Mouse (Mus musculus) lung, embryonic 14.5 days (tissue): ENCODE data around the gene Cd6. TPM values are rescaled to one million over a fixed set of nuclear protein-coding genes. Genes with fewer than 3 reads are reported as not detected.

ENCODE experiments used
- ATAC-seq: fragments of 200-750 bp; cut with Nextera tagmentation; 2 replicates; pipeline ENCODE4 v1.8.0; 2017; ENCODE audit warnings: mild to moderate bottlenecking, moderate TSS enrichment, moderate library complexity; ENCODE audit not compliant: insufficient read depth
- DNase-seq: peaks from one replicate; pipeline ENCODE4 v3.0.0-alpha.2; 2015
- H3K27ac ChIP-seq: fragments of 300-500 bp; sonication (generic); 2 replicates; pipeline ENCODE4 v1.5.1; 2014; ENCODE audit warnings: low read depth, mild to moderate bottlenecking, moderate library complexity
- H3K27me3 ChIP-seq: fragments of 300-500 bp; sonication (generic); 2 replicates; pipeline ENCODE4 v1.6.1; 2014; ENCODE audit warnings: low read length, control low read depth; ENCODE audit not compliant: insufficient read depth
- H3K36me3 ChIP-seq: fragments of 300-500 bp; sonication (generic); 2 replicates; pipeline ENCODE4 v1.6.1; 2014; ENCODE audit warnings: control low read depth; ENCODE audit not compliant: insufficient read depth
- H3K4me1 ChIP-seq: fragments of 300-500 bp; sonication (generic); 2 replicates; pipeline ENCODE4 v1.6.1; 2014; ENCODE audit warnings: antibody characterized with exemption, control low read depth; ENCODE audit not compliant: insufficient read depth
- H3K4me2 ChIP-seq: fragments of 300-500 bp; sonication (generic); 2 replicates; pipeline ENCODE4 v1.6.1; 2014; ENCODE audit warnings: mild to moderate bottlenecking
- H3K4me3 ChIP-seq: fragments of 300-500 bp; sonication (generic); 2 replicates; pipeline ENCODE4 v1.5.1; 2014; ENCODE audit warnings: low read depth, low read length
- H3K9ac ChIP-seq: fragments of 300-500 bp; sonication (generic); 2 replicates; pipeline ENCODE4 v1.6.1; 2014
- H3K9me3 ChIP-seq: fragments of 300-500 bp; sonication (generic); 2 replicates; pipeline ENCODE4 v1.6.1; 2016; ENCODE audit warnings: low read depth, low read length, control low read depth
- CTCF ChIP-seq: IDR thresholded peaks from 2 replicates; pipeline ENCODE4 v1.5.1; 2016; ENCODE audit warnings: antibody characterized with exemption, low read depth
- WGBS: fragments of 180-500 bp; shearing (Covaris S2); extraction: QIAGEN DNeasy Blood & Tissue Kit; methylation state at CpG from one replicate; pipeline ENCODE4 v1.1.7; 2014; 5-methylcytosine and 5-hydroxymethylcytosine counted together
- polyA plus RNA-seq: library from polyadenylated mRNA; unstranded; fragments of >200 nt; fragmentation: Nextera tagmentation; extraction: Ambion mirVana; gene quantifications from 2 replicates; pipeline ENCODE4 v1.2.1, GENCODE M21; 2014

Cd6 gene
- polyA plus RNA-seq, 1 experiment from 2014 or later = 0.17 TPM

DNA sequence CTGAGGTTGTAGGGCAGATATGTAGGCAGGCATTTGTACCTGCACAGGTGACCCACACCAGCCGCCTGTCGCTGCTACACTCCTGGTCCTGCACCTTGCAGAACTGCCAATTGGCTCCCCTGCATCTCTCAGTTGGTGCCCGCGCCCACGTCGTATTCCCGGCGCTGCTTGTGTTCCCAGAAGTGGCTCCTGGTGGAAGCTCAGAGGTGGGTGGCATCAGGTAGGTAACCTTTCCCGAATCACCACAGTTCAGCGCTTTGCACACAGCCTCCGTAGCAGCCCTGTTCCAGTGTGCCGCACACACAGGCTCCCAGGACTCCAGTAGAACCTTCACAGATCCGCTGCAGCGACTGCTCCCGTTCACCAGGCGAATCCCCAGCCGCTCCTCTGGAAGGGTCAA is 30.7 kb downstream of the Cd6 start:
- WGBS = 89% methylated on average over 17 of the region's 17 CpGs
- H3K9me3 ChIP-seq = no peaks in the 10 kb centered on the region
- ATAC-seq (no peak), DNase-seq (no peak)
- no peak overlapping the region for H3K4me2 ChIP-seq
- H3K4me1 ChIP-seq = no peaks in the 10 kb centered on the region
- no peak overlapping the region for H3K27ac ChIP-seq
- H3K4me3 ChIP-seq = no peak overlapping the region
- no peak for TF ChIP-seq CTCF
- H3K9ac ChIP-seq = no peak overlapping the region
- no peaks in the 10 kb centered on the region for H3K36me3 ChIP-seq
- no peaks in the 10 kb centered on the region for H3K27me3 ChIP-seq

DNA sequence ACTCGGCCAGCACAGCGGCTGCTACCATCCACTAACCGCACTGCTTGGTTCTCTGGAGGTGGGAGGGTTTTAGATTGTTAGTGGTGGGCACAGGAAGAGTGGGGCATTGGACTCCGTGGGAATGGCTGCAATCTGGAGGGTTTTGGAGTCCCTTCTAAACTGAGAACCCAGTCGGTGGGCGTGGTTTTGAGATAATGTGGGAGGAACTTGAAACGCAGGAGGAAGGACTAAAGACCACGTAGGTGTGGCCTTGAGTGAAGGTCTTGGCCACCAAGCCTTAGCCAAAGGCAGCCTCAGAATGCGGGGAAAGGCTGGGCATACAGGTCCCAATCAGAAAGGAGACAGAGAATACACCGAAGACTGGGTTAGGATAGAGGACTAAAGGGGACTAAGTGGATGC is 31.3 kb downstream of the Cd6 start:
- Histone ChIP-seq H3K4me3 (no peak overlapping the region), H3K36me3 (no peaks in the 10 kb centered on the region), H3K4me2 (no peak overlapping the region), H3K9me3 (no peaks in the 10 kb centered on the region), H3K27me3 (no peaks in the 10 kb centered on the region), H3K27ac (no peak overlapping the region), H3K4me1 (no peaks in the 10 kb centered on the region), H3K9ac (no peak overlapping the region)
- no peak for DNase-seq
- ATAC-seq = no peak
- 61% methylated on average over 10 of the region's 10 CpGs for WGBS
- TF ChIP-seq CTCF = no peak

DNA sequence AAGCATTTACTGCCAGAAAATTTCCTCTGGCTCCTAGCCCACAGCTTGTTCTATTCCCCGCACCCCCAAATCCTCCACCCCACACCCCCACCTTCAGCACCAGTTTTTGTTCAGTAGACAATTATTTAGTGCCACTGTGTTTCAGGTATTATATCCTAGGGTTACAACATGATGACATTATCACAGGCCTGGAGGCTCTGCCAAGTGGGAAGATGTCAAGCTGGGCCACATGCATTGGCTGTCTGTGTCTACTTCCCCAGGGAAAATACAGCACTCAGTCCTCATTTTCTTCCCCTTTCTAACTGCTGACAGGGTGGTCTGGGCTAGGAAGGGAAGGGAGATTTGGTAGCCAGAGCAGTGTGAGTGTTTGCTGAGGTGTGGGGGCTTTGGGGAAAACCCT is 34.9 kb downstream of the Cd6 start:
- H3K27ac ChIP-seq = no peak overlapping the region
- DNase-seq (no peak), ATAC-seq (no peak)
- H3K4me2 ChIP-seq = no peak overlapping the region
- 68% methylated on average over 1 of the region's 1 CpGs for WGBS
- H3K27me3 ChIP-seq = no peaks in the 10 kb centered on the region
- no peaks in the 10 kb centered on the region for H3K4me1 ChIP-seq
- no peak overlapping the region for H3K9ac ChIP-seq
- no peaks in the 10 kb centered on the region for H3K9me3 ChIP-seq
- H3K4me3 ChIP-seq = no peak overlapping the region
- no peaks in the 10 kb centered on the region for H3K36me3 ChIP-seq
- TF ChIP-seq CTCF = no peak

GRCm38 (mm10) chr19:10793044-10793443 is 36.8 kb downstream of the Cd6 start:
- no peak for TF ChIP-seq CTCF
- no peak overlapping the region for H3K4me2 ChIP-seq
- WGBS = 55% methylated on average over 3 of the region's 3 CpGs
- no peaks in the 10 kb centered on the region for H3K36me3 ChIP-seq
- H3K27ac ChIP-seq = no peak overlapping the region
- H3K4me1 ChIP-seq = no peaks in the 10 kb centered on the region
- H3K9me3 ChIP-seq = no peaks in the 10 kb centered on the region
- no peak overlapping the region for H3K4me3 ChIP-seq
- ATAC-seq = no peak
- H3K9ac ChIP-seq = no peak overlapping the region
- DNase-seq = no peak
- H3K27me3 ChIP-seq = no peaks in the 10 kb centered on the region

GRCm38 (mm10) chr19:10790323-10790722 is 39.5 kb downstream of the Cd6 start:
- Histone ChIP-seq H3K9me3 (no peaks in the 10 kb centered on the region), H3K4me3 (no peak overlapping the region), H3K27ac (no peak overlapping the region), H3K4me2 (no peak overlapping the region), H3K27me3 (no peaks in the 10 kb centered on the region), H3K36me3 (no peaks in the 10 kb centered on the region), H3K4me1 (no peaks in the 10 kb centered on the region), H3K9ac (no peak overlapping the region)
- ATAC-seq (no peak), DNase-seq (no peak)
- TF ChIP-seq CTCF = no peak
- WGBS = 69% methylated on average over 9 of the region's 9 CpGs

DNA sequence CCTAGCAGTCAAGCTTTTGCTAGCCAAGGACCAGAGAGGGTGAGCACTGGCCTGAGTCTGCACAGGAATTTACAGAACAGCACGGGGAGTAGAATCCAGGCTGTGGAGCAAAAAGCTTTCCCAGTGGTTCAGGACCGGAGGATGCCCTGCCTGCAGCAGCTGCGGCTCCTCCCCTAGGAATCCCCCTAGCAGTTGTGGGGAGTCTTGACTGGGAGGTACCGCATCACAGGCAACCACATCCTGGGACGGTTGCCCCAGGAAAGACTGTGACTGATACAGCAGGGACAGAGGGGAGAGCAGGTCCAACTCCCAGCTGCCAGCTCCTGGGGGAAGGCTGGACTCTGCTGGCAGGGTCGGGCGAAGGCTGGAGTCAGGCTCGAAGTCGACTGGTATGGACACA is 41.6 kb downstream of the Cd6 start:
- TF ChIP-seq CTCF = no peak
- Histone ChIP-seq H3K27me3 (no peaks in the 10 kb centered on the region), H3K9me3 (no peaks in the 10 kb centered on the region), H3K4me1 (no peaks in the 10 kb centered on the region), H3K9ac (no peak overlapping the region), H3K27ac (no peak overlapping the region), H3K36me3 (no peaks in the 10 kb centered on the region), H3K4me2 (no peak overlapping the region), H3K4me3 (no peak overlapping the region)
- 67% methylated on average over 9 of the region's 9 CpGs for WGBS
- no peak for ATAC-seq
- DNase-seq = no peak

DNA sequence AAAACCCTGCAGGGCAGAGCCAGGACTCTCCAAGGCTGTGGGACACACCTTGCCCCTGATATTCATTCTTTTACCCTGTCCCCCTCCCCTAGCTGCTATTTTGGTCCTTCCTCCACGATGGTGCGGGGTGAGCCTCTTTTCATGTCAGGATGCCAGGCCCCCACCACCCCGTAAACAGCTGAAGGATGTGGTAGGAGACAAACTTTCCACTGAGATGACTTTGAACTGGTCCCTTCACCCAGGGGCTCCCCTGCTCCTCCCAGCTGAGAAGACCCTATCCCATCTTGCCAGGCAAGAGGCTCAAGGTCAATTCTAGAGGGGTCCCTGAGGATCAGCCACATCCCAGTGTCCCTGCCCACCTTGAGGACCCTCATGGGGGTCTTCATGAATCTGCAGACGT is 42.5 kb downstream of the Cd6 start:
- H3K9me3 ChIP-seq = no peaks in the 10 kb centered on the region
- H3K36me3 ChIP-seq = no peaks in the 10 kb centered on the region
- DNase-seq (no peak), ATAC-seq (no peak)
- no peak overlapping the region for H3K9ac ChIP-seq
- H3K4me2 ChIP-seq = no peak overlapping the region
- no peaks in the 10 kb centered on the region for H3K4me1 ChIP-seq
- H3K27me3 ChIP-seq = no peaks in the 10 kb centered on the region
- 70% methylated on average over 4 of the region's 4 CpGs for WGBS
- no peak overlapping the region for H3K4me3 ChIP-seq
- H3K27ac ChIP-seq = no peak overlapping the region
- TF ChIP-seq CTCF = no peak

- no peak overlapping the region for H3K9ac ChIP-seq
- H3K9me3 ChIP-seq = no peaks in the 10 kb centered on the region
- no peak for DNase-seq
- ATAC-seq = no peak
- no peak overlapping the region for H3K27ac ChIP-seq
- H3K4me1 ChIP-seq = no peaks in the 10 kb centered on the region
- no peak overlapping the region for H3K4me2 ChIP-seq
- TF ChIP-seq CTCF = no peak
- WGBS = 88% methylated on average over 6 of the region's 6 CpGs
- no peak overlapping the region for H3K4me3 ChIP-seq
- no peaks in the 10 kb centered on the region for H3K36me3 ChIP-seq
- no peaks in the 10 kb centered on the region for H3K27me3 ChIP-seq
These were observed 43.1 kb downstream of the Cd6 start for GRCm38 (mm10) chr19:10786753-10787152.
